Mouse (Mus musculus): ENCODE measurements at regions not wholly inside any gene's neighbourhood (a gene's known extent, or its start where the extent isn't known, plus 50 kb on each side); places are given as distances from the start of the nearest gene placed in this dataset.

DNA sequence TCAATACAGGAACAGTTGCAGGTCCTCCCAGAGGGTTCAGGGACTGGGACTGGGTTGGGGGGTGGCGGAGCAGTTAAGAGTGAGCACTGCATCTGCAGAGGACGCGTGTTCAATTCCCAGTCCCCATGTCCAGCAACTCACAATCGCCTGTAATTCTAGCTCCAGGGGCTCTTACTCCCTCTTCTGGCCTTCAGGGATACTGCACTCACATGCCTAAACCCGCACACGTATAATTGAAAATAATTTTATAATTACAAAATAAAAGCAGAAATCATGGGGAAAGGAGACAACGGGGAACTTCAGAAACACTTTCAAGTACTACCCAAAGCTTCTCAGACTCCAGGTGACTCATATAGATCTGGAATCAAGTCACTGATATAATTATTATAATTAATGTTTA, 448.8 kb downstream of the Zfp536 start:
- no peak for TF ChIP-seq POLR2A (IDR thresholded peaks at IDR 0.05; ENCODE audit: borderline replicate concordance, insufficient read depth, low read length)
- TF ChIP-seq CTCF (IDR thresholded peaks at IDR 0.05; ENCODE audit: borderline replicate concordance, insufficient read depth, low read depth, low read length), result 0 out of 2 replicates have a peak, but pooled peaks have one; percentile 13
- no peak overlapping the region for H3K4me3 ChIP-seq (replicated peaks; ENCODE audit: insufficient read depth, low read depth, low read length)
- H3K4me1 ChIP-seq (ENCODE audit: control insufficient read depth, insufficient read depth, low read length), result no peaks in the 10 kb centered on the region
- DNase-seq, result no peak
- H3K27me3 ChIP-seq (ENCODE audit: control insufficient read depth, insufficient read depth, low read length), result no peaks in the 10 kb centered on the region
- H3K27ac ChIP-seq (ENCODE audit: insufficient read depth, low read length), result no peak overlapping the region
- WGBS, result 96% methylated on average over 7 of the region's 7 CpGs

DNA sequence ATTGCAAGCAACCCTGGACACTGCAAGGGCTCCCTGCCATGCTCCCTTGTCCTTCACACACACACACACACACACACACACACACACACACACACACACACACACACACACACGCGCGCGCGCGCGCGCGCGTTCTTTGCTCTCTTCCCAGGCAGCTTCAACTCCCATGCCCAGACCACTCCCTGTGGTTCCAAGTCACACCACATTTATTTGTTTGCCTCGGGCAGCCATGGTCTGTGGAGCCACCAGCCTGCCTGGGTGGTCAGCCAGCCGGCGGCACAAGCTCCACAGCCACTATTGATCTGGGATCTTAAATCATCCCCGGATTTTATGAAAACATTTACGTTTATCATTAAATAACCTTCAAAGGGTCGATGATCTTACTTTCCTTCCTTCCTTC, 440.0 kb downstream of the Zfp536 start:
- 62% methylated on average over 16 of the region's 16 CpGs for WGBS
- TF ChIP-seq POLR2A (IDR thresholded peaks at IDR 0.05; ENCODE audit: borderline replicate concordance, insufficient read depth, low read length) (no peak), CTCF (IDR thresholded peaks at IDR 0.05; ENCODE audit: borderline replicate concordance, insufficient read depth, low read depth, low read length) (no peak)
- H3K4me1 ChIP-seq (ENCODE audit: control insufficient read depth, insufficient read depth, low read length), result peaks cover 15% of the 10 kb centered on the region

DNA sequence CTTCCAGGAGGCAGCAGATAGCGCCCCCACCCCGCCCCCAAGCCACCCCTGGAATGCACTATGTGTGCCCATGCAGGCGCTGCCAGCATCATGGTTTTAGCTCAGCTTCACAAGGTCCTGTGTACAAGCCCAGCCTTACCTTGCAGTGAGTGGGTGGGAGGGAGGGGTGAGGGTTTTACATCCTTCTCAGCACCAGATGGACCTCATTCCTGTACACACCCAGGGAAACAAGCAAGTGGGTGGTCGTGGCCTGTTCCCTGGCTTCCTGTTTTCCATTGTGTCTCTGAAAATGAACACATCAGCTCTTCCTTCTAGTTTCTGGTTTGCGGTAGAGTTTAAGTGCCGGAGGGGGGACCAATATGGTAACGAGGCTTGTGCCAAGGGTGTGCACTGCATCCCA, 438.2 kb downstream of the Zfp536 start:
- H3K4me1 ChIP-seq (ENCODE audit: control insufficient read depth, insufficient read depth, low read length), result peaks cover 21% of the 10 kb centered on the region
- WGBS, result 52% methylated on average over 7 of the region's 7 CpGs
- no peak for DNase-seq
- TF ChIP-seq POLR2A (IDR thresholded peaks at IDR 0.05; ENCODE audit: borderline replicate concordance, insufficient read depth, low read length) (no peak), CTCF (IDR thresholded peaks at IDR 0.05; ENCODE audit: borderline replicate concordance, insufficient read depth, low read depth, low read length) (no peak)
- no peaks in the 10 kb centered on the region for H3K27me3 ChIP-seq (ENCODE audit: control insufficient read depth, insufficient read depth, low read length)
- H3K4me3 ChIP-seq (replicated peaks; ENCODE audit: insufficient read depth, low read depth, low read length), result no peak overlapping the region
- no peak overlapping the region for H3K27ac ChIP-seq (ENCODE audit: insufficient read depth, low read length)

More for the DNA sequence above, 440.0 kb downstream of the Zfp536 start:
- Histone ChIP-seq H3K27ac (ENCODE audit: insufficient read depth, low read length) (no peak overlapping the region), H3K4me3 (replicated peaks; ENCODE audit: insufficient read depth, low read depth, low read length) (no peak overlapping the region), H3K27me3 (ENCODE audit: control insufficient read depth, insufficient read depth, low read length) (no peaks in the 10 kb centered on the region)
- no peak for DNase-seq

- Histone ChIP-seq H3K4me1 (ENCODE audit: control insufficient read depth, insufficient read depth, low read length) (peaks cover 21% of the 10 kb centered on the region), H3K27me3 (ENCODE audit: control insufficient read depth, insufficient read depth, low read length) (no peaks in the 10 kb centered on the region), H3K4me3 (replicated peaks; ENCODE audit: insufficient read depth, low read depth, low read length) (peak overlapping the region; percentile 54), H3K27ac (ENCODE audit: insufficient read depth, low read length) (peak overlapping the region; percentile 98)
- no peak for TF ChIP-seq CTCF (IDR thresholded peaks at IDR 0.05; ENCODE audit: borderline replicate concordance, insufficient read depth, low read depth, low read length)
- TF ChIP-seq POLR2A (IDR thresholded peaks at IDR 0.05; ENCODE audit: borderline replicate concordance, insufficient read depth, low read length), result no peak
- WGBS, result 18% methylated on average over 12 of the region's 12 CpGs
- DNase-seq, result peak in 1 of 2 experiments; percentile 59
Measured at GRCm38 (mm10) chr7:37336171-37336850, 437.1 kb downstream of the Zfp536 start.

DNA sequence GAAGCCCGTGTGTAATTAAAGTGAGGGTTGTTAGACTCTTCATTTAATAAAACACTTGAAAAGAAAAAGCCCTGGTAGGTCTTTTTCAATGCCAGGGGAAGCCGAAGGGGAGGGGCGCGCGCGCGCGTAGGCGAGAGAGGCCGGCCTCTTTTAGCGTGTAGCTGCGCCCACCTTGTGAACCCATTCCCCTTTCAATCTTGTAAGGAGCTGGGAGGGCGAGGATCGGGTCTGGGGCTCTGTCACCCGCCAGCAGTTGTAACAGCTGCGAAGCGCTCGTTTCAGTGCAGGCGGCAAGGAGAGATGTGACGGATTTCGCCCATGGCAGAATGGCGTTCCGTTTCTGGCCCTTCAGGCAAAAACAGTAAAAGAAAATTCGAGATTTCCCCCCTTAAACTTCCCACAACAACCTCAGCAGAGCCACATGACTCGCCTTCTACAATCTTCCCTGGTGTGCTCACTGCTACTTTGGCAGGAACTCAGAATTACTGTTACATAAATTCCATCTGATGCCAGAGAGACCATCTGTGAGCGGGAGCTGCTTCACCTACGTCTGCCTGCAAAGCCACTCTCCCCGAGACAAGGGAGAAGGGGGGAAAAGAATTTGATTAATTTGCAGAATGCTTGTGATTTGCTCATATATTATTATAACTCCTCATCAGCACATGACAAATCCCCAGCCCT, 436.4 kb downstream of the Zfp536 start:
- 3% methylated on average over 28 of the region's 28 CpGs for WGBS
- TF ChIP-seq CTCF (IDR thresholded peaks at IDR 0.05; ENCODE audit: borderline replicate concordance, insufficient read depth, low read depth, low read length) (no peak), POLR2A (IDR thresholded peaks at IDR 0.05; ENCODE audit: borderline replicate concordance, insufficient read depth, low read length) (no peak; the same call in 1 of the 2 replicates)
- peak; percentile 84 to 97 for DNase-seq
- Histone ChIP-seq H3K27me3 (ENCODE audit: control insufficient read depth, insufficient read depth, low read length) (no peaks in the 10 kb centered on the region), H3K4me3 (replicated peaks; ENCODE audit: insufficient read depth, low read depth, low read length) (peak overlapping the region; percentile 54), H3K4me1 (ENCODE audit: control insufficient read depth, insufficient read depth, low read length) (peaks cover 21% of the 10 kb centered on the region), H3K27ac (ENCODE audit: insufficient read depth, low read length) (peak overlapping the region; percentile 98)

GRCm38 (mm10) chr7:37337616-37338015, 435.8 kb downstream of the Zfp536 start:
- H3K27ac ChIP-seq (ENCODE audit: insufficient read depth, low read length), result peak overlapping the region; percentile 97
- DNase-seq, result peak; percentile 56 to 67
- no peaks in the 10 kb centered on the region for H3K27me3 ChIP-seq (ENCODE audit: control insufficient read depth, insufficient read depth, low read length)
- WGBS, result 13% methylated on average over 11 of the region's 11 CpGs
- peaks cover 21% of the 10 kb centered on the region for H3K4me1 ChIP-seq (ENCODE audit: control insufficient read depth, insufficient read depth, low read length)
- peak overlapping the region; percentile 20 for H3K4me3 ChIP-seq (replicated peaks; ENCODE audit: insufficient read depth, low read depth, low read length)
- TF ChIP-seq CTCF (IDR thresholded peaks at IDR 0.05; ENCODE audit: borderline replicate concordance, insufficient read depth, low read depth, low read length) (no peak), POLR2A (IDR thresholded peaks at IDR 0.05; ENCODE audit: borderline replicate concordance, insufficient read depth, low read length) (no peak)

- Histone ChIP-seq H3K27me3 (ENCODE audit: control insufficient read depth, insufficient read depth, low read length) (no peaks in the 10 kb centered on the region), H3K27ac (ENCODE audit: insufficient read depth, low read length) (peak overlapping the region; percentile 97), H3K4me1 (ENCODE audit: control insufficient read depth, insufficient read depth, low read length) (peaks cover 21% of the 10 kb centered on the region), H3K4me3 (replicated peaks; ENCODE audit: insufficient read depth, low read depth, low read length) (no peak overlapping the region)
- 17% methylated on average over 11 of the region's 11 CpGs for WGBS
- TF ChIP-seq CTCF (IDR thresholded peaks at IDR 0.05; ENCODE audit: borderline replicate concordance, insufficient read depth, low read depth, low read length) (no peak), POLR2A (IDR thresholded peaks at IDR 0.05; ENCODE audit: borderline replicate concordance, insufficient read depth, low read length) (no peak)
- peak in 1 of 2 experiments; percentile 49 for DNase-seq
Measured at GRCm38 (mm10) chr7:37338067-37338501, 435.4 kb downstream of the Zfp536 start.

Data from cerebellum, adult 2 months (tissue).